Mouse (Mus musculus): ENCODE measurements around the gene Ralgps1.

DNA sequence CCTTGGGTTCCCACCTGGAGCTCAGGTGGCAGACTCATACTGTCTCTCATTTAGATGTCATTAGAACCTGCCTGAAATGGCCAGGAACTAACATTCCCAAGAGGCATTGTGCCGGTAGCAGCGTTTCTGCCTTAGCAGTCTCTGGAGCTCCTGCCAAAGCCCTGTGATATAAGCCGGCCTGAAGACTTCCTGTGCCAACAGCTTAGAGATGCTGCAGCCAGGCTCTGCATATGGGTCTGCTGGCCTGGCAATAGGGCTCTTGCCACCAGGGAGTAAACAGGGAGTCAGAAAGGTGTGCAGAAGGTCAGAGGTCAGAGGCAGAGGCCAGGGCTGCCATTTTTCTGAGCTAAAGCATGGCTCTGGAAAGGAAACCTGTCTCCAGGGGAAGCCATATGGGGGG is 206.6 kb downstream of the Ralgps1 start:
- TF ChIP-seq CTCF (IDR thresholded peaks at IDR 0.05; ENCODE audit: insufficient read depth, low read length) (no peak), POLR2A (IDR thresholded peaks at IDR 0.05; ENCODE audit: borderline replicate concordance, extremely low read depth, low read depth, low read length) (no peak)

Measured in lung, adult 2 months (tissue).